Mouse (Mus musculus): Measurements from ENCODE around the gene Echdc3. TPM values are rescaled to one million over a fixed set of nuclear protein-coding genes. Genes with fewer than 3 reads are reported as not detected.

The Echdc3 gene
- polyA plus RNA-seq, 1 experiment, result 61.2 TPM

DNA sequence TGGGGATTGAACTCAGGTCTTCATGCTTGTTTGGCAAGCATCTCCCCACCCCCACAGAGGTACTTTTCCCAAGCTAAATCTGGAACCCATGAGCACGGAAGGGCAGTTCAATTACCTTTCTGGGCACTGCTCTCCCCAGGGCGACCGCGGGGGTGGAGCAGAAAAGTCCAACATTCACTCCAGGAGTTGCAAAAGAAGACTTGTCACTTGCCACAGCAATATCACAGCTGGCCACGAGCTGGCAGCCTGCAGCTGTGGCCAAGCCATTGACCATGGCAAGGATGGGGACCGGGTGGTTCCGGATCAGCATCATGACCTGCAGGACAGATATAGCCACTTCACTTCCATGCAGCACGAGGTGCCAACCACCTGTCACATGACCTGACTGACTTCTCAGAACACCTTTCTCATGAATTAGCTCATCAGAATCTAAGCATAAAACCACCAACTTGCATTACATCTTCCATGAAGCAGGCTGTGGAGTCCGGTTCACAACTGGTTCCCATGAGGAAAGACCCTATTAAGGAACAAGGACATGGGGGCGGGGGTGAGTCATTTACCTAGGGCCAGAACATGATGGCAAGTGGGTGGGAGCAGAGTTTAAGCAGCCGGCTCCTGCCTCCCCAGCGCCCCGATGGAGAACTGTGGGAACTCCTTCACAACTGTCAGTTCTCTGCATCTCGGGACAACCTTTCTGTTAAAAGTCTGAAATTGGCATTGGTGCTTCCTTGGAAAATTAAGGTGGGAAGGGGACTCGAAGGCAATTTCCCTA is 17.2 kb downstream of the Echdc3 start:
- Histone ChIP-seq H3K4me3 (ENCODE audit: insufficient read depth, low read depth, low read length) (no peak overlapping the region), H3K27ac (replicated peaks; ENCODE audit: low read depth, low read length) (no peak overlapping the region), H3K4me1 (ENCODE audit: control insufficient read depth, insufficient read depth, insufficient read length, low read length) (peaks cover 2% of the 10 kb centered on the region; the same call in 1 of the 2 replicates)

DNA sequence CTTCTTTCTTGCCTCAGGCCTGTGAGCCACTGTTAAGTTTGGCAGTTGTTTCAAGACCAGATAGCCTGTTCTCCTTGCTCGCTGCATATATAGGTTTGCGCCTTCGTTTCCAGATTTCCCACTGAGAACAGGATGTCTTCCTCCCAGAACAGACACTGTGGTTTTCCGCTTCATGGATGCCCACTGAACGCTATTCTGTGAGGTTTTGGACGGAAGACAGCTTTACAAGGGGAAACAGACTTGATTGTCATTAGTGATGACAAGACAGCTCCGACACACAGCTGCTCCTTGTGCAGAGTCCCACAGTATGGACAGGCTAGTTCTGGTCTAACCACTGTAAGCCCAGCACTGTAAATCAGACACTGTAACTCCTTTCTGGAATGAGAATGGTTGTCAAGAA is 18.3 kb downstream of the Echdc3 start:
- Histone ChIP-seq H3K4me3 (ENCODE audit: insufficient read depth, low read depth, low read length) (no peak overlapping the region), H3K27ac (replicated peaks; ENCODE audit: low read depth, low read length) (no peak overlapping the region), H3K4me1 (ENCODE audit: control insufficient read depth, insufficient read depth, insufficient read length, low read length) (peaks cover 2% of the 10 kb centered on the region; the same call in 1 of the 2 replicates)

DNA sequence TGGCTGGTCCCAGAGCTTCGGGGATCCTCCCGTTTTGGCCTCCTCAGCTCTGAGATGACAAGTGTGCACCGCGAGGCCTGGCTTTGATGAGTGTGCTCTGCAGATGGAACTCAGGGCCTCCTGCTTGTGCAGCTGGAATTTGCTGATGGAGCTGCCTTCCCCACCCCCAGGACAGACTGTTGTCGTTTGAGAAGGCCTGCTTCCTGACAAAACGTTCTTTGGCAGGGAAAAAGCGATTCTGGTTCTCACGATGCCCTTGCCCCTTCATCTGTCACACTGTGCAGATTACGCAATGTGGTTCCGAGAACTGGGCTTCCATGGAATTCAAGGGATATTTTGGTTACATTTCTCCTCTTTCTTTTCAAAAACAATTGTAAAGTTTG is 19.3 kb downstream of the Echdc3 start:
- Histone ChIP-seq H3K4me1 (ENCODE audit: control insufficient read depth, insufficient read depth, insufficient read length, low read length) (peaks cover 2% of the 10 kb centered on the region; the same call in 1 of the 2 replicates), H3K27ac (replicated peaks; ENCODE audit: low read depth, low read length) (no peak overlapping the region), H3K4me3 (ENCODE audit: insufficient read depth, low read depth, low read length) (no peak overlapping the region)

DNA sequence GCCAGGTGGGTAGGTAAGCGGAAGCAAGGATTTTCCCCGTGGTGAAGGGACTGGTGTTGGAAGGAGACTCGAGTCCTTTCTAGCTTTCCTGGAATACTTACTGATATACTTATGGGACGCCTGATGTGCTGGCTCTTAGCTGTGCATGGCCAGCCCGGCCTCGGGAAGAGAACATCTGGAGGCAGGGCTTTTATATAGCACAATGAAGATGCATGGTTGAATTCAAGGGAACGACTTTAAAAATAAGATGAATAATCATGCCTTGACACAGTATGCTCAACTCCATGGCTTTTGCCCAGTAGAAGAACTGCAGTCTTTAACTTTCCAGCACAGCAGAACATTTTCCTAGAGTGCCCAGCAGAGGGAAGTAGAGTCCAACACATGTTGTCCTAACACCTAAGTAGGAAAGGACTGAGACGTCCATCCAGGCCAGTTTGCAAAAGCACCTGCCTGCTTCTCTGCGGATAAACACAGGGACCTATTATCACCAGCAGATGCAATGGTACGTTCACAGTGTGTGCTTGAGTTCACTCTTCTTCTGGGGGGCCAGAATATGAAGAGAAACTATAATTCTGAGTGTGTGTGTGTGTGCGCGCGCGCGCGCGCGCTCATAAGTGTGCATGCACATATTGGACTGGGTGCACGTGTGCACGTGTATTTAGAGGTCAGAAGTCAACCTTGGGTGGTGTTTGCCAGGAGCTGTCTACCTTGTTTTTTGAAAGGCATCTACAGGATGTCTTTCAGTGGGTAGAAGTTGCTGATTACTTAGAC is 19.8 kb downstream of the Echdc3 start:
- H3K4me1 ChIP-seq (ENCODE audit: control insufficient read depth, insufficient read depth, insufficient read length, low read length), result peaks cover 2% of the 10 kb centered on the region; the same call in 1 of the 2 replicates
- no peak overlapping the region for H3K4me3 ChIP-seq (ENCODE audit: insufficient read depth, low read depth, low read length)
- H3K27ac ChIP-seq (replicated peaks; ENCODE audit: low read depth, low read length), result no peak overlapping the region

DNA sequence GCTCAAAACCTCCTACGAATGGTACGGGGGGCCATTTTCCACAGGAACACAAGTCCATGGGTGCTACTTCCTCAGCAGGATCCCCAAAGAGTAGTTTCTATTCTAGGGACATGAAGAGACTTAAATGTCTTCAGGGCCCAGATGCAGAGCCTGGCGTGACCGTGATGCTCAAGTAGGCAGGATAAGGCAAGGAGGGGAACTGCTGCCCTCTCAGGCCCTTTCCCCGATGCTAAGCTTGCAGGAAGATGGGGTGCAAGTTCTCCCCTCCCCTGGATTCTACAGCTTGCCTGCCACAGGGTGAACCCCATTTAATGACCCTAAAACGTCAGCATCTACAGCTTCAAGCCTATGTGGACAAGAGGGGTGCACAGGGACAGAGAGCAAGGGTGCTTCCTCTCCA is 22.8 kb downstream of the Echdc3 start:
- Histone ChIP-seq H3K4me3 (ENCODE audit: insufficient read depth, low read depth, low read length) (no peak overlapping the region), H3K27ac (replicated peaks; ENCODE audit: low read depth, low read length) (no peak overlapping the region), H3K4me1 (ENCODE audit: control insufficient read depth, insufficient read depth, insufficient read length, low read length) (no peaks in the 10 kb centered on the region)

DNA sequence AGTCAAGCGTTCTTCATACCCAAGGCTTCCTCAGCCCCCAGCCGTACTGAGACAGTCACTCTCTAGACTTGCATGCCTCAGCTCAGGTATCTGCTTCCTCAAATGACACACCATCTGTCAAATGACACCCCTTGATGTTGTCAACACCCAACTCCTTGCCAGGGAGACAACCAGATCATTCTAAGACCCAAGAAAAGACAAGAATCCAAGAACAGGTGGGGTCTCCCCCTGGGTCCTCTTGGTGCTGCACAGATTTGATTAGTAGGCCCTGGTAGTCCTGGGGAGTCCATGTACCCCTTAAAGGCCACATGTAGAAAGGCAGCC is 23.2 kb downstream of the Echdc3 start:
- Histone ChIP-seq H3K4me1 (ENCODE audit: control insufficient read depth, insufficient read depth, insufficient read length, low read length) (no peaks in the 10 kb centered on the region), H3K27ac (replicated peaks; ENCODE audit: low read depth, low read length) (no peak overlapping the region), H3K4me3 (ENCODE audit: insufficient read depth, low read depth, low read length) (no peak overlapping the region)

DNA sequence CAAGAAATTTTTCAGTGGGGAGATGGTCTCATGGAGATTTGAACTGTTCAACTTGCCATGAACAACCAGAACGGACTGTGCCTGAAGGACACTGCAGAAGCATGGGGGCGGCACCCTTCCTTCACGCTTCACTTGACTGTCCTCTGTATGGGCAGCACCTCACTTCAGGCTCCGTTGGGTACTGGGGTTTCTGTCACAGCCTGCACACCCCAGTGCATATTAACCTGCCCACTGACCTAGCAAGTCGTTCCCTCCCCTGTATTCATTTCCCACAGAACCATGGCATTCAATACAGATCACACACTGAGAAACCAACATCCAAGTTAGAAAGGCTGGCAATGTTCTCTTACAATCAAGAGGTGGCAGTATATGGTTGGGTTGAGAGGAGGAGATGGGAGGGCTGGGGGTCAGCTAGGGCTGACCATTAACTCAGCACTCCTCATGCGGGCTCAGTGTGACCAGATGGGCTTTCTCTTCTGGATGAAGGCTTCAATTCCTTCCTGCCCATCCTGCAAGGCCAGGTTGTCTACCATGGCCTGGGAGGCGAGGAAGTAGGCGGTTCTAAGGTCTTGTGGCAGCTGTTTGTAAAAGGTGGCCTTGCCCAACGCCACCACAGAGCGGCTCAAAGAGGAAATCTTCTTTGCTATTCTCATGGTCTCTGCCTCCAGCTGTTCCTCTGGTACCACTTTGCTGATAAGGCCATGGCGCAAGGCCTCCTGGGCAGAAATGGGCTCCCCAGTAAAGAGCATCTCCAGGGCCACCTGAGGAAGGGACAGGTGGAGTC is 23.8 kb downstream of the Echdc3 start:
- H3K27ac ChIP-seq (replicated peaks; ENCODE audit: low read depth, low read length), result no peak overlapping the region

DNA sequence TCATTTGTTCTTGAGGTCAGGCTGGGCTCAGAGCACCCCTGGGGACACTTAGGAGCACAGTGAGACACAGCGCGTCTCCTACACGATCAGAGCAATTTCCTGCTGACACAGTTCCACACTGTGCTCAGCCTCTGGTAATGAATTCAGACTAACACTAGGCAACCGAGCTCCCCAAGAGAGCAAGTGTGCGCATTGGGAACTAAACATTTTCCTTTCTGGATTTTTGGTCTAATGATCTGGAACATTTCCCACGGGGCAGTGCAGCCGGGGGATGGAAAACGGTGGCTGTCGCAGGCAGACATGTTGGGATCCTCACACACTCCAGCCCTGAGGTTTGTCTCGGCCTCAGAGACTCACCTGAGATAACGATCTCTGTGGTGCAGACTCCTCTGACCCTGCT is 25.4 kb downstream of the Echdc3 start:
- no peak overlapping the region for H3K4me3 ChIP-seq (ENCODE audit: insufficient read depth, low read depth, low read length)
- no peaks in the 10 kb centered on the region for H3K4me1 ChIP-seq (ENCODE audit: control insufficient read depth, insufficient read depth, insufficient read length, low read length)
- H3K27ac ChIP-seq (replicated peaks; ENCODE audit: low read depth, low read length), result no peak overlapping the region

More for the DNA sequence above, 23.8 kb downstream of the Echdc3 start:
- Histone ChIP-seq H3K4me3 (ENCODE audit: insufficient read depth, low read depth, low read length) (no peak overlapping the region), H3K4me1 (ENCODE audit: control insufficient read depth, insufficient read depth, insufficient read length, low read length) (no peaks in the 10 kb centered on the region)

DNA sequence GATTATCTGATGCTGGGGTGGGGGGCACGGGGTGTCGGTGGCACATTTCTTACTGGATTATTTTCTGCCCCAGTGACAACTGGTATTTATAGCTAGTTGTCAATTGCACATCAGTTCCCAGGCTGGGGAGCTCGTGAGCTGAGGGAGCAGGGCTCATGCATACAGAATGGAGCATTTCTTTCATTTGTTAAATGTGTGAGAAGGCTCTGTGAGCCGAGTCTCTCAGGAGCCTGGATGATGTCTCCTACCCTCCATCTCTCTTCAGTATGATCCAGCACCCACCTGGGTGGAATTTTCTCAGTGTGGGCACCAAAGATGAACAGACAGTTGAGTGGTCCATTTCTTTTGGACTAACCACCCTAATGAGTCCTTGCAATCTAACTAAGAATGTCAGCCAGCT is 25.9 kb downstream of the Echdc3 start:
- Histone ChIP-seq H3K27ac (replicated peaks; ENCODE audit: low read depth, low read length) (no peak overlapping the region), H3K4me3 (ENCODE audit: insufficient read depth, low read depth, low read length) (no peak overlapping the region)

DNA sequence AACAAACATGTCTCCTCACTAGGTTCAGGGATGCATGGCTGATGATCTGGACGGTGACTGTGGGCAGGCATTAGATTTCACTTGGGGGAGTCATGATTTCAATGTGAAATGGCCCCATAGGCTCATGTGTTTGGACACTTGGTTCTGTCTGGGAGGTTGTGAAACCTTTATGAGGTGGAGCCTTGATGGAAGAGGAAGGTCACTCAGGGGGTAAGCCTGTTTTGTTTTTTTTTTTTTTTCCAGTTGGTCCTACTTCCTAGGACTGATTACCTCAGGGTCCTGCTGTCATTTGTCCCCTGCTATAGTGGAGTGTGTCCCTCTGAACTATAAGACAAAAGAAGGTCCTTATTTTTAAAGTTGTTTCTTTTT is 33.1 kb downstream of the Echdc3 start:
- Histone ChIP-seq H3K4me1 (ENCODE audit: control insufficient read depth, insufficient read depth, insufficient read length, low read length) (no peaks in the 10 kb centered on the region), H3K27ac (replicated peaks; ENCODE audit: low read depth, low read length) (no peak overlapping the region), H3K4me3 (ENCODE audit: insufficient read depth, low read depth, low read length) (no peak overlapping the region)

More for the DNA sequence above, 25.9 kb downstream of the Echdc3 start:
- no peaks in the 10 kb centered on the region for H3K4me1 ChIP-seq (ENCODE audit: control insufficient read depth, insufficient read depth, insufficient read length, low read length)

DNA sequence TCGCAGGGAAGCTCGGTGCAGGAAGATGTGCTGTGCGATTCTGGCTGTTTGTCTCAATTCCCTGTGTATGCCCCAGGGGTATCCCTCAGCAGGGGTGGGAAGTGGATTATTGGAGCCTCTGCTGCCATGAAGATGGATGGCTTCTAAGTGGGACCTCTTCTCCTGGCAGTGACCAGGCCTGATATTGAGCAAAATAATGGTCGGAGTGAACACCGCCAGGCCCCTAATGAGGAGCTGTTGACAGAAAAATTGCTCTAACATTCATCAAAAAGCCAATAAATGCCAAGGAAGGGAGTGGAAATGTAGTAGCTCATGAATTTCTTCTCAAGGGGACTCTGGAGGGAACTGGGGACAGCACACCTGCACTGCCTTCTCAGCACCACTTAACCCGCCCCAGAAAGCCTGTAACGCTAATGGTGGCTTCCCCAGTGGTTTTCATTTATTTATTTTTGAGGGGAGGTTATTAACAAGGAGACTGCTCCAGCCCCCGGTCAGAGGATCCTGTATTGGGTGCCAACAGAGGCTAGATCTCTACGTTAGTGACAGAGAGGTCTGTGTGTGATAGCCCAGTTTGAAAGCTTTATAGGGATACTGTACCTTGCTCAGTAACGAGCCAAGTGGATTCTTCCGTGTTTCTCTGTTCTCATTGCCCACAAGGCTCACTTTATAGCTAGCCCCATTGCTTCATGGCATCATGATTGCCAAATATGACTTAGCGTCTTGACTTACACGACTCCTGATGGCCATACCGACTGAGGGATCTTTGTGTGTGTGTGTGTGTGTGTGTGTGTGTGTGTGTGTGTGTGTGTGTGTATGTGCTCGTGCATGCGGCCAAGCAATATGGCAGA is 33.7 kb downstream of the Echdc3 start:
- no peaks in the 10 kb centered on the region for H3K4me1 ChIP-seq (ENCODE audit: control insufficient read depth, insufficient read depth, insufficient read length, low read length)
- H3K4me3 ChIP-seq (ENCODE audit: insufficient read depth, low read depth, low read length), result no peak overlapping the region
- H3K27ac ChIP-seq (replicated peaks; ENCODE audit: low read depth, low read length), result no peak overlapping the region

DNA sequence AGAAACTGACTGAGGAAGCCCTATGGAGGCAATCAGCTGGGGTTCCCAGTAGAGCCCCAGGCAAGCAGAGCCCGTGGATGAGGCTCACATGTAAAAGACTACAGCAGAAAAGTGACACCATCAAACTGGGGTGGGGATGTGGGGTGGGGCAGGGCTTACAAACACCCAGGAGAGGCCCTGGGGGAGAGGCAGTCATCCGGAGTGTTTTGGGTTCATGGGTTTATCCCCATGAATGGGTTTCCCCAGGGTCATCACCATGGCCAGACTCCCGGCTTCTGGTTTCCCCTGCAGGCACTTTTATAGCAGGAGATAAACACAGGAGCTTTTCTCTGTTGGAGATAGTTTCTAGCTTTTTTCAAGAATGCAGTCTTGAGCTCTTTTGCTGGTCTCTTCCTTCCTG is 39.8 kb downstream of the Echdc3 start:
- H3K4me1 ChIP-seq (ENCODE audit: control insufficient read depth, insufficient read depth, insufficient read length, low read length), result no peaks in the 10 kb centered on the region
- no peak overlapping the region for H3K4me3 ChIP-seq (ENCODE audit: insufficient read depth, low read depth, low read length)
- H3K27ac ChIP-seq (replicated peaks; ENCODE audit: low read depth, low read length), result no peak overlapping the region

DNA sequence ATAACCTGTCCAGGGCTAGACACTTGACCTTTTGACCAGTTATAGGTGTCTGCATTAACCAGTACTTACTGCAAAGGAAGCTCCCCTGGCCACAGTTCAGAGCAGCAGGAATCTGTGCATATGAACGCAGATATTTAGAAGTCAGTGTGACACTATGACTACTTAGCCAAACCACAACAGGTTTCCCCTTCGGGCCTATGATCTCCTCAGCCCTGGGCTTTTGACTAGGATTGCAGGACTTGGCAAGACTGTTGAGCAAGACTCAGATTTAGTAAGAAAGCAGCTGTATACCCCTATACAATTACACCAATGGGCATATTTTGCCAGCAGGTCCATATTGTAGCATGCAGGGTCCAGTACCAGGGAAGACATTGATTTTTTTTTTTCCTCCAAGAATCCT is 44.3 kb downstream of the Echdc3 start:
- Histone ChIP-seq H3K27ac (replicated peaks; ENCODE audit: low read depth, low read length) (no peak overlapping the region), H3K4me3 (ENCODE audit: insufficient read depth, low read depth, low read length) (no peak overlapping the region), H3K4me1 (ENCODE audit: control insufficient read depth, insufficient read depth, insufficient read length, low read length) (no peaks in the 10 kb centered on the region; the same call in 1 of the 2 replicates)

DNA sequence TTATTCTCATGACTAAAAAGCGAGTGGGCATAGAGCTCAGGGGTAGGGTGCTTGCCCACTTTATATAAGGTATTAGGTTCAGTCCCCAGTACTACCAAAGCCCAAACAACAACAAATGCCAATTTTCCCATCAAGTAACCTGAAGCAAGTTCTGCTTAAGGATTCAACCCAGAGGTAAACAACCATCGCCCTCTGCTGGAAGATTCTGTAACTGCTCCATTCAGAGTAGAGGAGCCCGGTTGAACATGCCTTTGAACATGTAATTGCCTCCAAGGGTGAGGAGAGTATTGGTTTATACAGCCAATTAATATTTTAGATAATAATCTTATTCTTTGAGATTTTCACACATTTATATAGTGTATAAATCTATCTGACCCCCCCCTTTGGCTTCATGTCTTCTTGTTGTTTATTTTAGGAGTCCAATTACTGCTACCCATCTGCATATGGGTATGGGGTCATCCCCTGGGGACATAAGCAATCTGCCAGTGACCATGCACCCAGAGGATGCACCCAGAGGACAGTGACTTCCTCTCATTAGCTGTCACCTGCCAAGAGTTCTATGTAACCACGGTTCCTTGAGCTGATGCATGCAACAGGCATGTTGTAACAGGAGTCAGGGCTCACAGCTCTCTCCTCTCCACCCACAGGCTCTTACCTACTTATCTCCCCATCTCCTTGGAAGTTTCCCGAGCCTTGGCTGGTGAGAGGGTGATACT is 44.8 kb downstream of the Echdc3 start:
- no peak overlapping the region for H3K27ac ChIP-seq (replicated peaks; ENCODE audit: low read depth, low read length)
- no peak overlapping the region for H3K4me3 ChIP-seq (ENCODE audit: insufficient read depth, low read depth, low read length)
- H3K4me1 ChIP-seq (ENCODE audit: control insufficient read depth, insufficient read depth, insufficient read length, low read length), result no peaks in the 10 kb centered on the region; the same call in 1 of the 2 replicates

Measured in brown adipose tissue, adult 24 weeks (tissue).